Mouse (Mus musculus): ENCODE results near the gene Zcchc14. TPM values are rescaled to one million over a fixed set of nuclear protein-coding genes. Genes with fewer than 3 reads are reported as not detected.
"Not testable (repeated sequence)": the region's sequence is repeated elsewhere in the genome, so short reads cannot be mapped to it uniquely, and the experiment has no call there.

Zcchc14 gene
- polyA plus RNA-seq, 1 experiment from 2014 or later, result 28.0 TPM

- Histone ChIP-seq H3K27ac (no peak overlapping the region), H3K4me3 (no peak overlapping the region), H3K9me3 (no peaks in the 10 kb centered on the region), H3K27me3 (replicated peaks) (no peaks in the 10 kb centered on the region), H3K4me1 (no peaks in the 10 kb centered on the region), H3K4me2 (no peak overlapping the region), H3K36me3 (replicated peaks) (no peaks in the 10 kb centered on the region), H3K9ac (no peak overlapping the region)
- 88% methylated on average over 4 of the region's 4 CpGs for WGBS
- no peak for ATAC-seq (replicated peaks)
These were observed 28.2 kb upstream of the Zcchc14 start for GRCm38 (mm10) chr8:121680896-121681295.

- no peaks in the 10 kb centered on the region for H3K27me3 ChIP-seq (replicated peaks)
- no peak overlapping the region for H3K4me3 ChIP-seq
- H3K9ac ChIP-seq, result no peak overlapping the region
- H3K36me3 ChIP-seq (replicated peaks), result no peaks in the 10 kb centered on the region
- no peak overlapping the region for H3K27ac ChIP-seq
- H3K4me2 ChIP-seq, result no peak overlapping the region
- H3K9me3 ChIP-seq, result no peaks in the 10 kb centered on the region
- 57% methylated on average over 5 of the region's 5 CpGs for WGBS
- no peak for ATAC-seq (replicated peaks)
- no peaks in the 10 kb centered on the region for H3K4me1 ChIP-seq
These were observed 26.0 kb upstream of the Zcchc14 start for GRCm38 (mm10) chr8:121678696-121679095.

- Histone ChIP-seq H3K4me1 (no peaks in the 10 kb centered on the region), H3K27ac (no peak overlapping the region), H3K4me2 (no peak overlapping the region), H3K4me3 (no peak overlapping the region), H3K36me3 (replicated peaks) (no peaks in the 10 kb centered on the region), H3K9ac (no peak overlapping the region), H3K9me3 (no peaks in the 10 kb centered on the region), H3K27me3 (replicated peaks) (no peaks in the 10 kb centered on the region)
- WGBS, result 59% methylated on average over 20 of the region's 20 CpGs
- no peak for ATAC-seq (replicated peaks)
These were observed 23.0 kb upstream of the Zcchc14 start for GRCm38 (mm10) chr8:121675701-121676100.

- ATAC-seq (replicated peaks), result no peak
- Histone ChIP-seq H3K27ac (no peak overlapping the region), H3K9ac (no peak overlapping the region), H3K4me3 (no peak overlapping the region), H3K36me3 (replicated peaks) (no peaks in the 10 kb centered on the region), H3K4me1 (no peaks in the 10 kb centered on the region), H3K9me3 (no peaks in the 10 kb centered on the region), H3K4me2 (no peak overlapping the region), H3K27me3 (replicated peaks) (no peaks in the 10 kb centered on the region)
- WGBS, result 85% methylated on average over 3 of the region's 3 CpGs
These were observed 22.5 kb upstream of the Zcchc14 start for GRCm38 (mm10) chr8:121675161-121675560.

GRCm38 (mm10) chr8:121674524-121674923, 21.8 kb upstream of the Zcchc14 start:
- WGBS, result 60% methylated on average over 5 of the region's 5 CpGs
- H3K9me3 ChIP-seq, result no peaks in the 10 kb centered on the region
- H3K4me2 ChIP-seq, result no peak overlapping the region

GRCm38 (mm10) chr8:121673917-121674316, 21.2 kb upstream of the Zcchc14 start:
- WGBS, result 79% methylated on average over 5 of the region's 5 CpGs

More at GRCm38 (mm10) chr8:121674524-121674923, 21.8 kb upstream of the Zcchc14 start:
- Histone ChIP-seq H3K9ac (no peak overlapping the region), H3K36me3 (replicated peaks) (no peaks in the 10 kb centered on the region), H3K27me3 (replicated peaks) (no peaks in the 10 kb centered on the region), H3K4me3 (no peak overlapping the region), H3K27ac (no peak overlapping the region), H3K4me1 (no peaks in the 10 kb centered on the region)
- ATAC-seq (replicated peaks), result 0 out of 2 replicates have a peak, but pooled peaks have one; percentile 7

GRCm38 (mm10) chr8:121673153-121673552, 20.5 kb upstream of the Zcchc14 start:
- no peaks in the 10 kb centered on the region for H3K27me3 ChIP-seq (replicated peaks)
- no peak overlapping the region for H3K4me3 ChIP-seq
- no peaks in the 10 kb centered on the region for H3K9me3 ChIP-seq
- H3K4me1 ChIP-seq, result peaks cover 13% of the 10 kb centered on the region; the same call in 1 of the 2 replicates
- peak overlapping the region; percentile 57; the same call in 1 of the 2 replicates for H3K27ac ChIP-seq
- 63% methylated on average over 3 of the region's 4 CpGs for WGBS
- H3K36me3 ChIP-seq (replicated peaks), result no peaks in the 10 kb centered on the region
- no peak; the same call in 1 of the 2 replicates for ATAC-seq (replicated peaks)
- H3K4me2 ChIP-seq, result no peak overlapping the region
- H3K9ac ChIP-seq, result no peak overlapping the region

More at GRCm38 (mm10) chr8:121673917-121674316, 21.2 kb upstream of the Zcchc14 start:
- ATAC-seq (replicated peaks), result peak; percentile 93
- H3K9me3 ChIP-seq, result no peaks in the 10 kb centered on the region
- no peak overlapping the region for H3K4me3 ChIP-seq
- H3K9ac ChIP-seq, result no peak overlapping the region
- peaks cover 6% of the 10 kb centered on the region; the same call in 1 of the 2 replicates for H3K4me1 ChIP-seq
- peak overlapping the region; percentile 57 for H3K27ac ChIP-seq
- no peak overlapping the region for H3K4me2 ChIP-seq
- H3K27me3 ChIP-seq (replicated peaks), result no peaks in the 10 kb centered on the region
- no peaks in the 10 kb centered on the region for H3K36me3 ChIP-seq (replicated peaks)

GRCm38 (mm10) chr8:121669208-121669607, 16.5 kb upstream of the Zcchc14 start:
- Histone ChIP-seq H3K4me3 (no peak overlapping the region), H3K27ac (peak overlapping the region; percentile 17; the same call in 1 of the 2 replicates), H3K4me1 (peaks cover 27% of the 10 kb centered on the region), H3K27me3 (replicated peaks) (no peaks in the 10 kb centered on the region), H3K36me3 (replicated peaks) (no peaks in the 10 kb centered on the region), H3K4me2 (no peak overlapping the region), H3K9me3 (no peaks in the 10 kb centered on the region), H3K9ac (no peak overlapping the region)
- ATAC-seq (replicated peaks), result no peak
- WGBS, result 25% methylated on average over 8 of the region's 8 CpGs

- Histone ChIP-seq H3K36me3 (replicated peaks) (no peaks in the 10 kb centered on the region), H3K4me3 (no peak overlapping the region), H3K9ac (no peak overlapping the region), H3K27ac (0 out of 2 replicates have a peak overlapping the region, but pooled peaks have one; percentile 54), H3K4me1 (peaks cover 28% of the 10 kb centered on the region), H3K9me3 (no peaks in the 10 kb centered on the region), H3K4me2 (no peak overlapping the region), H3K27me3 (replicated peaks) (no peaks in the 10 kb centered on the region)
- ATAC-seq (replicated peaks), result no peak; the same call in 1 of the 2 replicates
- WGBS, result 38% methylated on average over 6 of the region's 6 CpGs
These were observed 15.9 kb upstream of the Zcchc14 start for GRCm38 (mm10) chr8:121668553-121668952.

- H3K9ac ChIP-seq; H3K27me3 ChIP-seq (replicated peaks); H3K36me3 ChIP-seq (replicated peaks); H3K4me3 ChIP-seq; H3K4me2 ChIP-seq; H3K9me3 ChIP-seq; ATAC-seq (replicated peaks): not testable (repeated sequence)
- H3K4me1 ChIP-seq, result peaks cover 28% of the 10 kb centered on the region
- WGBS, result 73% methylated on average over 9 of the region's 9 CpGs
- H3K27ac ChIP-seq, result 0 out of 2 replicates have a peak overlapping the region, but pooled peaks have one; percentile 54
These were observed 15.3 kb upstream of the Zcchc14 start for GRCm38 (mm10) chr8:121667936-121668500.

- Histone ChIP-seq H3K4me3 (no peak overlapping the region), H3K27me3 (replicated peaks) (no peaks in the 10 kb centered on the region), H3K36me3 (replicated peaks) (no peaks in the 10 kb centered on the region), H3K9me3 (no peaks in the 10 kb centered on the region), H3K4me2 (peak overlapping the region; percentile 30), H3K9ac (no peak overlapping the region), H3K27ac (peak overlapping the region; percentile 67), H3K4me1 (peaks cover 28% of the 10 kb centered on the region)
- WGBS, result 6% methylated on average over 16 of the region's 16 CpGs
- ATAC-seq (replicated peaks), result peak; percentile 31
These were observed 12.6 kb upstream of the Zcchc14 start for GRCm38 (mm10) chr8:121665329-121665728.

- Histone ChIP-seq H3K36me3 (replicated peaks) (no peaks in the 10 kb centered on the region), H3K9me3 (no peaks in the 10 kb centered on the region), H3K9ac (no peak overlapping the region), H3K27me3 (replicated peaks) (no peaks in the 10 kb centered on the region), H3K4me1 (peaks cover 15% of the 10 kb centered on the region), H3K4me2 (no peak overlapping the region), H3K4me3 (no peak overlapping the region), H3K27ac (no peak overlapping the region)
- WGBS, result 94% methylated on average over 12 of the region's 12 CpGs
- no peak for ATAC-seq (replicated peaks)
These were observed 10.4 kb upstream of the Zcchc14 start for GRCm38 (mm10) chr8:121663101-121663500.

All from midbrain, embryonic 15.5 days (tissue).